Mouse (Mus musculus) CH12.LX (cell line): ENCODE measurements around the gene Depdc1b. TPM values are rescaled to one million over a fixed set of nuclear protein-coding genes. Genes with fewer than 3 reads are reported as not detected.

ENCODE experiments used
- DNase-seq: peaks from one replicate; pipeline ENCODE4 v3.0.0-alpha.2; 2013; ENCODE audit errors: extremely low read depth
- H3K27ac ChIP-seq: 2 replicates; pipeline ENCODE4 v1.5.1; 2012; ENCODE audit warnings: low read depth, mild to moderate bottlenecking, control low read depth, moderate library complexity; ENCODE audit not compliant: insufficient read depth
- H3K27me3 ChIP-seq: replicated peaks from 2 replicates; pipeline ENCODE3; 2012; ENCODE audit warnings: inconsistent platforms
- H3K36me3 ChIP-seq, 2 experiments: replicated peaks in 1 of 2; 2 replicates each; pipeline versions ENCODE3 to v1.6.1; 2012; ENCODE audit warnings: inconsistent platforms in 1 of 2, low read length in 1 of 2, mild to moderate bottlenecking in 1 of 2, mixed read lengths in 1 of 2, moderate library complexity in 1 of 2; ENCODE audit not compliant: control insufficient read depth in 1 of 2, insufficient read depth in 1 of 2
- H3K4me1 ChIP-seq, 2 experiments: 2 replicates each; pipeline ENCODE4 v1.6.1; 2012; ENCODE audit warnings: inconsistent platforms in 1 of 2, moderate library complexity in 1 of 2; ENCODE audit not compliant: insufficient read depth in 2 of 2, control insufficient read depth in 1 of 2
- H3K4me2 ChIP-seq: 2 replicates; pipeline ENCODE4 v1.6.1; 2012; ENCODE audit warnings: low read depth, mild to moderate bottlenecking, control low read depth; ENCODE audit not compliant: poor library complexity, insufficient read depth, severe bottlenecking
- H3K4me3 ChIP-seq, 3 experiments: fragments of 150-350 bp in 1 of 3; sonication (generic) in 1 of 3; replicated peaks in 1 of 3; 2 replicates each; pipeline versions ENCODE3 to v1.5.1; 2011 to 2012; ENCODE audit warnings: low read depth in 2 of 3, low read length in 2 of 3, mild to moderate bottlenecking in 2 of 3, moderate library complexity in 2 of 3, control low read depth in 1 of 3, improper control_type of control experiment in 1 of 3, inconsistent platforms in 1 of 3, mixed read lengths in 1 of 3; ENCODE audit not compliant: poor library complexity in 1 of 3
- H3K79me2 ChIP-seq: replicated peaks from 2 replicates; pipeline ENCODE4 v1.6.1; 2012; ENCODE audit warnings: mild to moderate bottlenecking, moderate library complexity; ENCODE audit not compliant: control insufficient read depth, poor library complexity, insufficient read depth, severe bottlenecking; ENCODE audit errors: extremely low read depth
- H3K9ac ChIP-seq: 2 replicates; pipeline ENCODE4 v1.6.1; 2012; ENCODE audit warnings: low read depth, mild to moderate bottlenecking, control low read depth, moderate library complexity; ENCODE audit not compliant: insufficient read depth
- H3K9me3 ChIP-seq: replicated peaks from 2 replicates; pipeline ENCODE3; 2012; ENCODE audit warnings: low read length, inconsistent platforms, mixed read lengths
- CTCF ChIP-seq, 2 experiments: IDR thresholded peaks in 1 of 2; conservative IDR thresholded peaks in 1 of 2; 2 replicates each; pipeline ENCODE4 v1.5.1; 2011 to 2012; ENCODE audit warnings: low read depth in 2 of 2, low read length in 2 of 2, improper control_type of control experiment in 1 of 2, inconsistent platforms in 1 of 2, mild to moderate bottlenecking in 1 of 2, moderate library complexity in 1 of 2
- ELF1 ChIP-seq: IDR thresholded peaks from 2 replicates; pipeline ENCODE4 v1.6.1; 2014; ENCODE audit warnings: low read depth, mild to moderate bottlenecking, inconsistent platforms, low read length, improper control_type of control experiment
- EP300 ChIP-seq: IDR thresholded peaks from 2 replicates; pipeline ENCODE4 v1.6.1; 2011; ENCODE audit warnings: low read length, improper control_type of control experiment
- GABPA ChIP-seq: IDR thresholded peaks from 2 replicates; pipeline ENCODE4 v1.6.1; 2012; ENCODE audit warnings: low read depth, low read length, improper control_type of control experiment, inconsistent platforms; ENCODE audit not compliant: insufficient replicate concordance
- HCFC1 ChIP-seq: IDR thresholded peaks from 2 replicates; pipeline ENCODE4 v1.6.1; 2012; ENCODE audit warnings: low read depth, mild to moderate bottlenecking, inconsistent platforms, low read length, improper control_type of control experiment
- MAX ChIP-seq: IDR thresholded peaks from 2 replicates; pipeline ENCODE4 v1.6.1; 2011; ENCODE audit warnings: low read length, improper control_type of control experiment
- MAZ ChIP-seq: IDR thresholded peaks from 2 replicates; pipeline ENCODE4 v1.6.1; 2012; ENCODE audit warnings: low read depth, mild to moderate bottlenecking, inconsistent platforms, low read length, improper control_type of control experiment, moderate library complexity
- NRF1 ChIP-seq: IDR thresholded peaks from 2 replicates; pipeline ENCODE4 v1.6.1; 2014; ENCODE audit warnings: low read depth, mild to moderate bottlenecking, inconsistent platforms, low read length, improper control_type of control experiment, moderate library complexity
- POLR2AphosphoS2 ChIP-seq: IDR thresholded peaks from 2 replicates; pipeline ENCODE4 v1.6.1; 2011; ENCODE audit warnings: low read depth, low read length, improper control_type of control experiment
- RCOR1 ChIP-seq: conservative IDR thresholded peaks from 2 replicates; pipeline ENCODE4 v1.6.1; 2012; ENCODE audit warnings: low read depth, mild to moderate bottlenecking, inconsistent platforms, low read length, improper control_type of control experiment
- TBP ChIP-seq: conservative IDR thresholded peaks from 2 replicates; pipeline ENCODE4 v1.6.1; 2011; ENCODE audit warnings: low read depth, low read length, improper control_type of control experiment
- TCF12 ChIP-seq: IDR thresholded peaks from 2 replicates; pipeline ENCODE4 v1.6.1; 2014; ENCODE audit warnings: low read depth, mild to moderate bottlenecking, inconsistent platforms, low read length, improper control_type of control experiment
- USF1 ChIP-seq: IDR thresholded peaks from 2 replicates; pipeline ENCODE4 v1.6.1; 2014; ENCODE audit warnings: low read depth, mild to moderate bottlenecking, inconsistent platforms, low read length, improper control_type of control experiment
- ZKSCAN1 ChIP-seq: IDR thresholded peaks from 2 replicates; pipeline ENCODE4 v1.6.1; 2012; ENCODE audit warnings: low read depth, inconsistent platforms, low read length, improper control_type of control experiment, borderline replicate concordance
- ZMIZ1 ChIP-seq: IDR thresholded peaks from 2 replicates; pipeline ENCODE4 v1.6.1; 2012; ENCODE audit warnings: low read depth, mild to moderate bottlenecking, inconsistent platforms, low read length, improper control_type of control experiment
- ZNF384 ChIP-seq: IDR thresholded peaks from 2 replicates; pipeline ENCODE4 v1.6.1; 2012; ENCODE audit warnings: low read depth, low read length, improper control_type of control experiment, inconsistent platforms
- dilution Hi-C: fragments of 300-500 bp; cut with MboI; formaldehyde crosslinking; loops from 2 replicates; pipeline ENCODE4 v1.14.3; 2020; ENCODE audit warnings: low sequenced_read_pairs; ENCODE audit not compliant: extremely low pct_unique_long_range_greater_than_20kb, extremely low pct_ligation_motif_present
- in situ Hi-C: fragments of 300-500 bp; cut with MboI; formaldehyde crosslinking; loops from 3 replicates; pipeline ENCODE4 v1.14.3; 2019; ENCODE audit warnings: low sequenced_read_pairs, low pct_ligation_motif_present, low pct_unique_long_range_greater_than_20kb, mixed read lengths
- polyA plus RNA-seq: library from polyadenylated mRNA; unstranded; fragments of >175 nt; gene quantifications from 2 replicates; pipeline ENCODE4 v1.2.1, GENCODE M21; 2012; ENCODE audit warnings: low read depth; ENCODE audit not compliant: insufficient read length
- total RNA-seq, 2 experiments: library from RNA; depleted of rRNA; stranded (reverse); fragments of 300-350 nt in 1 of 2; fragments of >200 nt in 1 of 2; gene quantifications; 2 replicates each; pipeline ENCODE4 v1.2.3; 2012 to 2014

Depdc1b gene
- total and polyA plus RNA-seq, 3 experiments = 11.1 to 17.8 (median 15.7) TPM

- dilution Hi-C loops = no loop called here
- H3K27me3 ChIP-seq = no peaks in the 10 kb centered on the region
- in situ Hi-C loops = no loop called here
These were observed 38.8 kb downstream of the Depdc1b start for GRCm38 (mm10) chr13:108354804-108355552.

GRCm38 (mm10) chr13:108357362-108357761 is 41.2 kb downstream of the Depdc1b start:
- no peaks in the 10 kb centered on the region for H3K79me2 ChIP-seq
- H3K27ac ChIP-seq = no peak overlapping the region
- no peak for DNase-seq
- H3K9ac ChIP-seq = no peak overlapping the region
- dilution Hi-C loops (no loop called here), in situ Hi-C loops (no loop called here)
- TF ChIP-seq ELF1 (no peak), USF1 (no peak), RCOR1 (no peak), CTCF (conservative IDR thresholded peaks at IDR 0.05 in 1 of 2, IDR thresholded peaks at IDR 0.05 in 1 of 2; ENCODE audit: low read depth in 2 of 2, low read length in 2 of 2) (no peak), ZKSCAN1 (no peak), MAX (no peak), EP300 (no peak), TBP (no peak), HCFC1 (no peak), GABPA (no peak), MAZ (no peak), TCF12 (no peak)
- no peak overlapping the region for H3K4me3 ChIP-seq
- H3K4me1 ChIP-seq = peaks cover 0 to 18% of the 10 kb centered on the region in 2 experiments; a peak in 2 of 4 replicates
- peaks cover 0 to 25% of the 10 kb centered on the region in 2 experiments for H3K36me3 ChIP-seq
- H3K27me3 ChIP-seq = no peaks in the 10 kb centered on the region
- no peaks in the 10 kb centered on the region for H3K9me3 ChIP-seq
- no peak overlapping the region for H3K4me2 ChIP-seq

More at GRCm38 (mm10) chr13:108354804-108355552, 38.8 kb downstream of the Depdc1b start:
- Histone ChIP-seq H3K9ac (no peak overlapping the region), H3K4me1 (peaks cover 0 to 19% of the 10 kb centered on the region in 2 experiments; a peak in 2 of 4 replicates), H3K27ac (no peak overlapping the region), H3K36me3 (peaks cover 0 to 34% of the 10 kb centered on the region in 2 experiments), H3K79me2 (no peaks in the 10 kb centered on the region), H3K4me3 (no peak overlapping the region), H3K9me3 (no peaks in the 10 kb centered on the region), H3K4me2 (no peak overlapping the region)
- TF ChIP-seq ZNF384 (no peak), POLR2AphosphoS2 (no peak), ZMIZ1 (no peak), TBP (no peak), NRF1 (no peak)
- DNase-seq = no peak
